Mouse (Mus musculus): Measurements from ENCODE around the gene Frrs1l. TPM values are rescaled to one million over a fixed set of nuclear protein-coding genes. Genes with fewer than 3 reads are reported as not detected.

The Frrs1l gene
- total RNA-seq (2021) = 100 to 1,000 TPM; 222 to 227 TPM
- long read RNA-seq, experiment 1, full-length matches to known transcripts = 60 of 93 reads
- long read RNA-seq, experiment 1, partial matches to known transcripts = 2 of 93 reads
- long read RNA-seq, experiment 1, other reads (novel, unspliced or antisense) = 31 of 93 reads
- long read RNA-seq, experiment 2, full-length matches to known transcripts = 122 of 168 reads
- long read RNA-seq, experiment 2, partial matches to known transcripts = 2 of 168 reads
- long read RNA-seq, experiment 2, other reads (novel, unspliced or antisense) = 44 of 168 reads

DNA sequence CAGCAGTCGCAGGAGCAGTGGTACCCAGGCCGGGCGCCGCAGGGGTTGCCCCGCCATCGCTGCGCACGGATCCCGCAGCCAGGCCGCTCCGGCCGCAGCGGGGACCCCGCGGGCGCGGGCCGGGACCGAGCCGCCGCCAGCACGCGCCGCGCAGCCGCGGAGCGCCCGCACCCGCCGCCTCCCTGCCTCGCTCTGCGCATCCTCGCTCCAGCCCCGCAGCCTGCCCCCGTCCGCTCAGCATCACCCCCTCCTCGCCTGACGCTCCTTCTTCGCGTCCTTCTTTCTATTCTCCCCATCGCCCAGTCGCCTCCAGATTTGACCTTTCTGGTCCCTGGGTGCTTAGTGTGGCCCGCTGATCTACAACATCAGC lies at the start of gene Frrs1l:
TSS of gene Frrs1l (minus strand) at position 177 of the 370 bp plus-strand sequence.
- H3K4me3 ChIP-seq = peak within 1 kb of the TSS; percentile 70
- H3K27ac ChIP-seq = peak within 1 kb of the TSS; percentile 94
- TF ChIP-seq CTCF (conservative IDR thresholded peaks at IDR 0.05) = no peak
- peak; percentile 71 to 77 for DNase-seq (ENCODE audit: low spot score in 2 of 2)

DNA sequence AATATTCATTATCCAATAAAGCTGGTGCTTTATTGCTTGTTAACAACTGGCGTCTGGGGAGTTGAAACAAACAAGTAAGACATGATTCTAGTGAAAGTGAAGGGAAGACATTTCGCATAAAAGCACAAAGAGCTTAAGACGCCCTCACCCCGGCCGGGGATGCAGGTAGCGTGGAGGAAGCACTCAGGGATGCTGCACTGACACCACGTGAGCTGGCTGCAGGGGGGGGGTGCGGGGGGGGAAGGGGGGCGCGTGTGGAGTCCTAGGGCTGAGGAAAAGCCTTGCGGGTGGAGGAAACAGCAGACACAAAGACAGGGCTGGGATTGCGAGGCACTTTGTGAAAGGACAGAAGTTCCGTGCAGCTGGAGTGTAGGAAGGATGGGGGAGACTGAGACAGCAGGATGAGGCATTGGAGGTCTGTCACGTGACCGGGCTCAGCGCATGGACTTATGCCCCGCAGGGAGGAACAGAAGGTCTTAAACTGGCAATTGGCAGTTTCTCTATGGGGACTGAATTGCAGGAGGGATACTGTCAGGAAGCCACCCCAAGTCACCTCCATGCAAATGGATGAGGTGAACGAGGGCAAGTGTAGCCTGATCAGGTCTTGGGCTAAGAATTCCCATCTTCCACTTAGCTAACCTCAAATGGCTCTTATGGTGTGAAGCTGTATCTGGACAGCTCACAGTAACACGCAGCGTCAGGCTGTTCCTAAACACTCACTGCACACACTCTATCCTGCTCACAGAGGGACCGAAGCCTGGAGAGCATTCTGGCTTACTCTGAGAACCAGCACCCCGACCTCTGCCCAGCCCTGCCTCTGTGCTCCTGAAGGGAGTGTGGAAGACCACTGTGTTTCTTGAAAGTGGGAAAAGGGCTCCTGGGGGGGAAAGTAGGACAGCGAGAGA lies 49.2 kb upstream of the Frrs1l start:
- Histone ChIP-seq H3K27ac (peak overlapping the region; percentile 61; the same call in 1 of the 2 replicates), H3K4me3 (peak overlapping the region; percentile 24)
- DNase-seq (ENCODE audit: low spot score in 2 of 2) = peak; percentile 27 to 48
- TF ChIP-seq CTCF (conservative IDR thresholded peaks at IDR 0.05) = no peak

DNA sequence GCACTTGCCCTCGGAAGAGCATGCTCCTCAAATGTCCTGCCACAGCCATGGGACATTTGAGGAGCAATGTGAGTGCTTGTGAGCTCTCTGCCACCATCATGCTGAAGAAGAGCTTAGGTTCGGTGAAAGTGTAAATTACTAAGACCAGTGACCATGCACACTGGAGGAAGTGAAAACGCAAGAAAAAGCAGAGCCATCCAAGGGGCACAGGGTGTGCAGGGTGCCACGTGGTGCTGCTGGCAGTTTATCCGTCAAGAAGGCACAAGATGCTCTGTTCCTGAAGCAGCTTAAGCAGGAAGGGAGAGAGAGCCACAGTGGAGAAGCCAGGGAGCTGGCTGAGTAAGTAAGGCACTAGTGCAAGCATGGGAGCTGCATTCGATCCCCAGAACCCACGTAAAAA lies 47.4 kb upstream of the Frrs1l start:
- TF ChIP-seq CTCF (conservative IDR thresholded peaks at IDR 0.05) = no peak
- Histone ChIP-seq H3K4me3 (no peak overlapping the region), H3K27ac (no peak overlapping the region)
- DNase-seq (ENCODE audit: low spot score in 2 of 2) = no peak

DNA sequence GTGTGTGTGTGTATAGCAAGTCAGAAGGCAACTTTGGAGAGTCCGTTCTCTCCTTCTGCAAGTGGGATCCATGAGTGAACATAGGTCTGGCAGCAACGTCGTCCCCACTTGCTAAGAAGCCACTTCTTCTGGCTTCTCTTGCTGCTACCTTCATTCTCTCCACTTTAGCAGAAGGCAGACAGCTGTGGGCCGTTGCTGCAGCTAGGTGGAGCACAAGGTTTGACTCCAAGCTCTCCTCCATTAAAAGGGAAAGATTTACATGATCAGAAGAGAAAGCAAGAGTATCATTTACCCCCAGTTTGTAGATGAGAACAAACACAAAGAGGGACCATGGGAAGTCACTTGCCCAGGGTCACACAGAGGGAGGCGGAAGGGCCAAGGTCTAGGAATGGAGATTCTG lies 44.0 kb upstream of the Frrs1l start:
- H3K27ac ChIP-seq = no peak overlapping the region
- no peak for TF ChIP-seq CTCF (conservative IDR thresholded peaks at IDR 0.05)
- DNase-seq (ENCODE audit: low spot score in 2 of 2) = no peak
- H3K4me3 ChIP-seq = no peak overlapping the region

DNA sequence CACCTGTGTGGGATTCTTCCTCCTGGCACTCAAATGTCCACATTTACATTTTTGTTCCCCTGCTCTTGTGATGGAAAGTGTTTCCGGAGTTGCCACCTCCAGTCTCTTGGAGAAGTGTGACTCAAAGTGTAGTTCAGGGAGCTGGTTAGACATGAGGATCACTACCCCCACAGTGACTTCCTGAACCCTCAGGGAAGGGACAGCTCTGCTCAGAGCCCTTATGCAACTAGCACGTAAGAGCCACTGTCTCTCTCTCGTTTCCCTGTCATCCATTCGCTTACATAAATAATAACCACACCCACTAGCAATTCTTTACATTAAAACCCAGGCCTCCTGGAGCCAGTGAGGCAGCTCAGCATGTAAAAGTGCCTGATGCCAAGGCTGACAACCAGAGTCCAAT lies 41.2 kb upstream of the Frrs1l start:
- DNase-seq (ENCODE audit: low spot score in 2 of 2) = no peak
- Histone ChIP-seq H3K4me3 (no peak overlapping the region), H3K27ac (no peak overlapping the region)
- no peak for TF ChIP-seq CTCF (conservative IDR thresholded peaks at IDR 0.05)

DNA sequence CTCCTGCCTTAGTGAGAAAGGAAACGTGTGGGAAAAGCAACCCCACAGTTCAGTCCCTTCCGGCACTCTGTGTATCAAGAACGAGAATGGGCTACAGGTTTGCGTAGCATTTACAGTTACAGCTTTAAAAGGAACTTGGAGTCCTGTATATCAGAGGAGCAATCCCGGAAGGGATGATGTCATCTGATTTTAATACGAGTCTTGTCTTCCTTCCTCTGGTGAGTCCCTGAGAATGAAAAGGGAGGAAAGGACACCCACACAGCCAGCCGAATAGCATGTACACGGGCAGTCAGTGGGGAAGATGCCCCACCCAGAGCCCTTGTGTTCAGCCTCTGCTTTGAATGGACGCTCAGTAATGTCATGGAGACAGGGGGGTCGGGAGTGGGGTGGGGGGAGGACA lies 37.8 kb upstream of the Frrs1l start:
- Histone ChIP-seq H3K4me3 (no peak overlapping the region), H3K27ac (no peak overlapping the region)
- no peak for DNase-seq (ENCODE audit: low spot score in 2 of 2)
- no peak for TF ChIP-seq CTCF (conservative IDR thresholded peaks at IDR 0.05)

DNA sequence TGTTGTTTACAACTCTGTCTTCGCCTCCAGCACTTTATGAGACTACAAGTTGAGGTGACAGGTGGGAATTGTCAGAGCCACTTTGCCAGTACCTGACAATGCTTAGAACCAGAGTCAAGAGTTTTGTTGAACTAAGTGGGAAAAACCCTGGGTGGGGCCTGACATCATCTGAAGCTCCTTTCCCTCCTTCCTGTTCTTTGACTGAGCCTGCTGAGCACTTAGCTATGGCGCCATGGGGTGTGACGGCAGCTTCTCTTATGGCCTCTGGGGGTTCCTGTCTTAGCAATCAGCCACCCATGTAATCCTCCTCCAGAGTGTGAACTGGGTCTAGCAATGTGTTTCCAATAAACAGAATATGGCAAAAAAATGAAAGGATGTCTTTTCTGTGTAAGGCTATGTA lies 33.3 kb upstream of the Frrs1l start:
- no peak overlapping the region for H3K4me3 ChIP-seq
- no peak overlapping the region for H3K27ac ChIP-seq
- no peak for TF ChIP-seq CTCF (conservative IDR thresholded peaks at IDR 0.05)
- no peak for DNase-seq (ENCODE audit: low spot score in 2 of 2)

DNA sequence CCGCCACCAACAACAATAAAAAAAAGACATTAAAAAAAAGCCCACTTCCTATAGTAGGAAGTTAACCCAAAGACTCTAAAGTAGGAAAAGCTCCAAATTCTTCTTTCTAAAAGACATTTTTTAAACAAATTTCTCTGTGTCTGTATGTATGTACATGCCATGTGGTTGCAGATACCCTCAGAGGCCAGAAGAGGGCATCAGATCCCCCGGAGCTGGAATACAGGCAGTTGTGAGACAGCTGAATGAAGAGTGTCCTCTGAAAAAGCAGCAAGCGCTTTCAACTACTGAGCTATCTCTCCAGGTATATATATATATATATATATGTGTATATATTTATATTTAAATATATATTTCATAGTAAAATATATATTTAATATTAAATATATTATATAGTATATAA lies 31.1 kb upstream of the Frrs1l start:
- peak; percentile 58 for TF ChIP-seq CTCF (conservative IDR thresholded peaks at IDR 0.05)
- Histone ChIP-seq H3K4me3 (no peak overlapping the region), H3K27ac (no peak overlapping the region)
- no peak for DNase-seq (ENCODE audit: low spot score in 2 of 2)

DNA sequence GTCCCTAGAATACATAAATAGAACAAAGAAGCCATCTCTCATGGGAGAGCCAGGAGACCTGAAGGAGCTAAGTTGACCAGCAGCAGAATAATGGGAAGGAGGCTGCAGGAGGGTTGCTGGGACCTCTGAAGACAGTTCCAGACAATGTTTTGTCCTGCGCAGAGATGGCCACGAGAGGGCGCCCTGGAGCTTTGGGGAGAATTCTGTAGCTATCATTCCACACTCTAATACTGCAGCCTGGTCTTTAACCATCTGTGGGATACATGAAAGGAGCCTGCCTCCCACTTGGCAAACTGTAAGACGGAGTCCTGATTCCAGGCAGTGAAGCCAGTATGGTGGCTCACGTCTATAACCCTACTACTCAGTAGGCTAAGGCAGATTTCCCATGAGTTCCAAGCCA lies 27.0 kb upstream of the Frrs1l start:
- no peak overlapping the region for H3K27ac ChIP-seq
- TF ChIP-seq CTCF (conservative IDR thresholded peaks at IDR 0.05) = peak; percentile 90
- DNase-seq (ENCODE audit: low spot score in 2 of 2) = peak; percentile 68 to 90
- H3K4me3 ChIP-seq = no peak overlapping the region

DNA sequence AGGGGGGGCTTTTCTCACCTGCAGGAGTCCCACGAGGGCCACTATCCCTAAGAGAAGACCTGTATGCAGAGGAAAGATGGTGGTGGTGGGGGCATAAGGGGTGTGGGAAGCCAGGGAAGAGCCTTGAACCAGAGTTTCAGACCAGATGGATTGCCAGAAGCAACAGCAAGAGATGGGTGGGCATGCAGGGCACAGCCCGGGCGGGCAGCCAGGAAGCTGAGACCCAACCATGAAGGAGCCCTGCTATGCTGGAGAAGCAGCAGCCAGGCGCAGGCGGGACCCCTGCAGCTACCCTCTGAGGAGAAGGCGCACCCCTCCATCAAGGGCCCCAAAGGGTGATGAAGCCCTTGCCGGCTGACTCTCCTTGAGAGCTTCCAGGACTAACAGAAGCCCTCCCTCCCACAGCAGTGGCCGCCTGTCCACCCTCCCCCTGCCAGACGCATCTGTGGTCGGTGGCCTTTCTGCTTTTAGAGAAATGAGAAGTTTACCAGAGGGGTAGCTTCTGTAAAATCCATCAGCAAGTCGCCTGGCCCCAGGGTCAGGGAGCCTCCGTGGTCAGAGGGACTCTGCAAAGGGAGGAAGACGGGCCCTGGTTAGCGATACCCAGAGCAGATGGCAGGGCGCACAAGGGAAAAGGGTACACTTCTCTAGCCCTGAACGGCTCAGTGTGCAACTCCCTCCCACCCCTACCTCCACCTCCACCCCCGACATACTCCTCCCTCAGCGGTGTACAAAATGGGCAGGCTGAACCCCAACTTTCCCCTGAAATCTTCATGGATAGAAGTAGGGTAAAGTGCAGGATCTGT lies 26.4 kb upstream of the Frrs1l start:
- Histone ChIP-seq H3K27ac (no peak overlapping the region), H3K4me3 (no peak overlapping the region)
- no peak for DNase-seq (ENCODE audit: low spot score in 2 of 2)
- TF ChIP-seq CTCF (conservative IDR thresholded peaks at IDR 0.05) = no peak

DNA sequence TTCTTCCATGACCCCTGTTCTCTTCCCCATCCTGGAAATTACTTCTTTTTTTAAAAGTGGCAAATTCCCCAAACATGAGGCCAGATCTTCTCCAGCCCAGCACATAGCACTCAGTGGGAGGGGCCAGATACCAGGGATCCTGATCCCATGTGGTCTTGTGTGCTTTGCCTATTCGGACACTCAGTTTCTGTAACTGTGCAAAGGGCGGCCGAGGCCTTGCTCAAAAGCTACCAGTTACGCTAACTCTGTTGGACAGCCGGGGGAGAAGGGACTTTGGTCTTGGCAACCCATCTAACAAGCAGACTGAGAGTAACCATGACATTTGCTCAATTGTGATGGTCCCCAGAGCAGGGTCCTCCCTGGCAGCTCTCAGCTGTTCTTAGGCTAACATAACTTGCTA lies 24.8 kb upstream of the Frrs1l start:
- no peak for DNase-seq (ENCODE audit: low spot score in 2 of 2)
- Histone ChIP-seq H3K4me3 (no peak overlapping the region), H3K27ac (no peak overlapping the region)
- no peak for TF ChIP-seq CTCF (conservative IDR thresholded peaks at IDR 0.05)

DNA sequence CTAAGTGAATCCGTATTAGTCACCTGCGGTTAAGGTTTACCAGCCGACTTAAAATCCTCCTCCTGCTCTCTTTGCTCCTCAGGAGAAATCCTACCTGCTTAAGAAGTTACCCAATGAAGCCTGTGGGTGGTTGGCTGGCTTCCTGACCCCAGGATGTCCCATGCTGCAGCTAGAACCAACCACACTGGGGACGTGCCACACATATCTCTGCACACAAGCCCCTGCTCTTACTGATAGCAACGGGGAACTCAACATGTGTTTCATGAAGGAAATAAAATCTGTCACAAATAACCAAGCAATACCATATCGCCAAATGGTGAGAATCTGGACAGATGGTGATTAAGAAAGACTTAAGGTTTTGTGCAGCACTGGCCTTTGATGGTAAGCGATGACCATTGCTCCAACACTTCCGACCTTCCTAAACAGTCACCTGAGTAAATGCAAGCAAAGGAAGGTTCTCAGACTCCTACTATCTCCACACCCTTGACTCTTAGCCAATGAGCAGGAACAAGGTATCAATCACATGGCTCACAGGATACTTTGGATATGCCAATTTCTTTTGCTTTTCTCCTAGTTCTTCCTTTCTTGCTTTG lies 21.4 kb upstream of the Frrs1l start:
- no peak for DNase-seq (ENCODE audit: low spot score in 2 of 2)
- no peak for TF ChIP-seq CTCF (conservative IDR thresholded peaks at IDR 0.05)

DNA sequence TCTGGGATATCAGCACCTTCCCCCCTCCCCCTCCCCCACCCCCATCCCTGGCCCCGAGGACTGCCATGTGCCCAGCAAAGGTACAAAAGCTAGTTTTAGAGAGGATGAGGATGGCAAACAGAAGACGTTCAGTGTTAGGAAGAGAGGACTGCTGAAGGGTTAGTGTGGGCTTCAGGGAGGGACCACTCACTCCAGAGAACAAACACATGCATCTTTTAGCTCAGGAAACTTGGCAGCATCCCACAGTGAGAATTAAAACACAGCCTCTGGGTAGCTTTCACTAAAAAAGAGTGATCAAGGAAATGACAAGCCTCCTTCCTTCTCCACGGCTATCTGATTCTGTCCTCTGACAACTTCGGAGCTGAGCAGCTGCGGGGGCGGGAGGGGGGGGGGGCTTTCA lies 20.7 kb upstream of the Frrs1l start:
- no peak for DNase-seq (ENCODE audit: low spot score in 2 of 2)
- TF ChIP-seq CTCF (conservative IDR thresholded peaks at IDR 0.05) = no peak
- no peak overlapping the region for H3K4me3 ChIP-seq
- no peak overlapping the region for H3K27ac ChIP-seq

More for the DNA sequence above, 21.4 kb upstream of the Frrs1l start:
- no peak overlapping the region for H3K27ac ChIP-seq
- no peak overlapping the region for H3K4me3 ChIP-seq

Data from layer of hippocampus, adult 2 months (tissue).